8 mouse cellular contexts compared by ENCODE assay signal in the genomic region with DNA sequence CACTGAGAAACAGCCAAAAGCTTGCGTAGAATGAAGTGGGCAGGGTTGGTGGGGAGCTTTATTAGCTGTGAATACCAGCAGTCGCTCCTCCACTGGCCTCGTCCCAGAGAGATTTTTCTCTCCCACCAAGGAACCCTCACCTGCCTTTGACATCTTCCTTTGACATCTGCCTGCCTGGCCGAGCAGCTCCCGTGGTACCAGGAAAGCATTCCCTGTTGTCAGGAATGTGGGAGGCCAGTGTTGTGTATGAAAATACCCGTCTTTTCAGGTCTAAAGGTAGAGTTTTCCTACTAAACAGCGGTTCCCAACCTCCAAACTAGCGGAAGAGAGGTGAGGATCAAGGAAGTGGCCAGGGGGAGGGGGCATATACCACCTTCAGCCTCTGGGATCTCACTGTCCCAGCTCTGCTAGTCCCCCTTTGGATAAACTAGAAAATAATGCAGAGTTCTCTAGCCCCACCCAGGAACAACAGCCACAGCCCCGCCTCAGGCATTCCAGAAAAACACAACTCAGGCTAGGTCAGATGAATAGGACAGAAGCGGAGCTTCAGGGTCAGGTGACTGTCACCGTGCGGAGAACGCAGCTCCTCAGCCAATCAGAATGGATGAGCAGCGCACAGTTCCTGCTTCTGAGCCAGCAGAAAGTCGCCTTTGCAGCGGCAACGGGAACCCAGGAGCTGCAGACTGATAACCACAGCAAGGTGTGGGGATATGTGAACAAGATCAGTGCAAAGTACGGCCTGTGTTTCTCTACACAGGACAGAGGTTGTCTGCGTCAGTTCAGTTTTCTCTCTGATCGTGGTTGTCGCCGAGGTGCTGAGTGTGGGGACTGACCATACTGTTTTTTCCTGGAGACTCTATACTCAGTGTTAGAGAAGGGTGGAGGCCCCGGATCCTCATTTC. TPM values are rescaled to one million over a fixed set of nuclear protein-coding genes. Genes with fewer than 3 reads are reported as not detected.
DNase-seq lines count a peak whose midpoint lies in the region; ATAC-seq and TF ChIP-seq lines count a peak whose summit lies in the region.

No protein-coding gene starts in this region.

- peak overlapping the region; percentile 39 for H3K4me2 ChIP-seq in CH12.LX (ENCODE audit: insufficient read depth, low read depth, poor library complexity, severe bottlenecking)
- H3K4me2 ChIP-seq in forebrain, embryonic 11.5 days (ENCODE audit: low read depth, low read length, severe bottlenecking) = peak overlapping the region; percentile 64
- H3K4me2 ChIP-seq in heart, embryonic 15.5 days = peak overlapping the region; percentile 78
- peak overlapping the region; percentile 85 for H3K4me2 ChIP-seq in midbrain, postnatal 0 days (ENCODE audit: low read depth, low read length, poor library complexity, severe bottlenecking)

- in situ Hi-C loops in CH12.LX (cut with MboI; ENCODE audit: low pct_ligation_motif_present, low pct_unique_long_range_greater_than_20kb, low sequenced_read_pairs) = loop anchor here (25.0 kb wide), 1 partner anchor 313 kb away; a partner anchor contains a TSS

- no peaks in the 10 kb centered on the region for H3K36me3 ChIP-seq in CH12.LX (replicated peaks in 1 of 2; ENCODE audit: control insufficient read depth in 1 of 2, insufficient read depth in 1 of 2, low read length in 1 of 2)
- H3K36me3 ChIP-seq in forebrain, embryonic 11.5 days (ENCODE audit: control insufficient read depth, insufficient read depth, low read length) = no peaks in the 10 kb centered on the region
- no peaks in the 10 kb centered on the region for H3K36me3 ChIP-seq in heart, embryonic 15.5 days
- no peaks in the 10 kb centered on the region for H3K36me3 ChIP-seq in liver, adult 2 months (ENCODE audit: control insufficient read depth, insufficient read depth, low read length)
- H3K36me3 ChIP-seq in midbrain, postnatal 0 days (ENCODE audit: insufficient read depth, low read length) = no peaks in the 10 kb centered on the region

- dilution Hi-C loops in CH12.LX (cut with MboI; ENCODE audit: extremely low pct_ligation_motif_present, extremely low pct_unique_long_range_greater_than_20kb, low sequenced_read_pairs) = no loop called here

- peak overlapping the region; percentile 39 for H3K9ac ChIP-seq in CH12.LX (ENCODE audit: insufficient read depth, low read depth)
- H3K9ac ChIP-seq in forebrain, embryonic 11.5 days (ENCODE audit: low read length) = peak overlapping the region; percentile 59
- H3K9ac ChIP-seq in heart, embryonic 15.5 days = peak overlapping the region; percentile 59
- H3K9ac ChIP-seq in liver, adult 2 months (ENCODE audit: low read depth, low read length) = peak overlapping the region; percentile 30
- H3K9ac ChIP-seq in midbrain, postnatal 0 days (replicated peaks; ENCODE audit: low read length, poor library complexity, severe bottlenecking) = peak overlapping the region; percentile 60

- DNase-seq in CH12.LX (ENCODE audit: extremely low read depth) = peak; percentile 80
- peak; percentile 77 for DNase-seq in c-Kit-positive CD71-positive TER-119-negative erythroid progenitor cells, embryonic 14.5 days (ENCODE audit: low read depth)
- DNase-seq in forebrain, embryonic 11.5 days (ENCODE audit: low spot score) = peak; percentile 73
- peak; percentile 76 for DNase-seq in kidney, postnatal 10 days
- peak; percentile 82 for DNase-seq in liver, adult 2 months (ENCODE audit: extremely low read depth, low read depth, low spot score)
- peak; percentile 78 for DNase-seq in midbrain, postnatal 0 days (ENCODE audit: low spot score)
- peak; percentile 75 to 86 for DNase-seq in spleen, postnatal 4 days (ENCODE audit: low spot score in 2 of 2)

- peak overlapping the region; percentile 88 for H3K27ac ChIP-seq in CH12.LX (ENCODE audit: insufficient read depth, low read depth)
- no peak overlapping the region for H3K27ac ChIP-seq in forebrain, embryonic 11.5 days (ENCODE audit: low read depth, low read length)
- H3K27ac ChIP-seq in heart, embryonic 15.5 days = peak overlapping the region; percentile 81
- H3K27ac ChIP-seq in liver, adult 2 months (replicated peaks; ENCODE audit: insufficient read depth, low read depth, low read length) = peak overlapping the region; percentile 13; the same call in 1 of the 2 replicates
- no peak overlapping the region for H3K27ac ChIP-seq in midbrain, postnatal 0 days (ENCODE audit: low read depth, low read length)

- H3K27me3 ChIP-seq in CH12.LX (replicated peaks) = no peaks in the 10 kb centered on the region
- no peaks in the 10 kb centered on the region for H3K27me3 ChIP-seq in forebrain, embryonic 11.5 days (ENCODE audit: control insufficient read depth, insufficient read depth, low read length)
- H3K27me3 ChIP-seq in heart, embryonic 15.5 days = no peaks in the 10 kb centered on the region
- no peaks in the 10 kb centered on the region; the same call in 1 of the 2 replicates for H3K27me3 ChIP-seq in liver, adult 2 months (ENCODE audit: control insufficient read depth, insufficient read depth, low read length)
- no peaks in the 10 kb centered on the region for H3K27me3 ChIP-seq in midbrain, postnatal 0 days (ENCODE audit: insufficient read depth, low read length)

- H3K9me3 ChIP-seq in CH12.LX (replicated peaks; ENCODE audit: low read length) = peaks cover 10% of the 10 kb centered on the region
- no peaks in the 10 kb centered on the region for H3K9me3 ChIP-seq in forebrain, embryonic 11.5 days (ENCODE audit: control insufficient read depth, low read length)
- no peaks in the 10 kb centered on the region for H3K9me3 ChIP-seq in heart, embryonic 15.5 days (replicated peaks)
- H3K9me3 ChIP-seq in midbrain, postnatal 0 days (ENCODE audit: low read length) = no peaks in the 10 kb centered on the region

- no peak for TF ChIP-seq EP300 in CH12.LX (IDR thresholded peaks at IDR 0.05; ENCODE audit: low read length)

- H3K4me1 ChIP-seq in CH12.LX (ENCODE audit: control insufficient read depth in 1 of 2, insufficient read depth in 2 of 2) = peaks cover 15 to 45% of the 10 kb centered on the region in 2 experiments
- no peaks in the 10 kb centered on the region for H3K4me1 ChIP-seq in forebrain, embryonic 11.5 days (replicated peaks; ENCODE audit: control insufficient read depth, insufficient read depth, low read length)
- peaks cover 20% of the 10 kb centered on the region for H3K4me1 ChIP-seq in heart, embryonic 15.5 days (replicated peaks)
- peaks cover 2% of the 10 kb centered on the region; the same call in 1 of the 2 replicates for H3K4me1 ChIP-seq in liver, adult 2 months (ENCODE audit: control insufficient read depth, insufficient read depth, low read length)
- peaks cover 3% of the 10 kb centered on the region; the same call in 1 of the 2 replicates for H3K4me1 ChIP-seq in midbrain, postnatal 0 days (ENCODE audit: insufficient read depth, low read length)

- WGBS in forebrain, embryonic 11.5 days = 9% methylated on average over 23 of the region's 23 CpGs
- WGBS in heart, embryonic 15.5 days = 7% methylated on average over 23 of the region's 23 CpGs
- 14% methylated on average over 23 of the region's 23 CpGs for WGBS in liver, adult 2 months
- 8% methylated on average over 23 of the region's 23 CpGs for WGBS in midbrain, postnatal 0 days

- TF ChIP-seq RAD21 in CH12.LX (IDR thresholded peaks at IDR 0.05; ENCODE audit: low read depth, low read length) = no peak

- H3K4me3 ChIP-seq in CH12.LX (replicated peaks in 1 of 3; ENCODE audit: low read depth in 2 of 3, low read length in 2 of 3, poor library complexity in 1 of 3) = peak overlapping the region; percentile 53 to 58 (median 56)
- H3K4me3 ChIP-seq in forebrain, embryonic 11.5 days (ENCODE audit: low read depth, low read length) = peak overlapping the region; percentile 39
- H3K4me3 ChIP-seq in heart, embryonic 15.5 days = peak overlapping the region; percentile 52
- H3K4me3 ChIP-seq in liver, adult 2 months (ENCODE audit: insufficient read depth, low read depth, low read length) = peak overlapping the region; percentile 37
- peak overlapping the region; percentile 48 for H3K4me3 ChIP-seq in midbrain, postnatal 0 days (ENCODE audit: low read depth, low read length)

- TF ChIP-seq POLR2A in CH12.LX (IDR thresholded peaks at IDR 0.05; ENCODE audit: low read depth, low read length) = peak; percentile 79
- TF ChIP-seq POLR2A in liver, adult 2 months (IDR thresholded peaks at IDR 0.05; ENCODE audit: extremely low read depth, insufficient read depth, low read length) = no peak

- no peak for TF ChIP-seq CTCF in CH12.LX (conservative IDR thresholded peaks at IDR 0.05 in 1 of 2, IDR thresholded peaks at IDR 0.05 in 1 of 2; ENCODE audit: low read depth in 2 of 2, low read length in 2 of 2)
- TF ChIP-seq CTCF in liver, adult 2 months (IDR thresholded peaks at IDR 0.05; ENCODE audit: low read depth, low read length) = no peak
- no peak for TF ChIP-seq CTCF in midbrain, postnatal 0 days (IDR thresholded peaks at IDR 0.05)

- H3K79me2 ChIP-seq in CH12.LX (replicated peaks; ENCODE audit: control insufficient read depth, extremely low read depth, insufficient read depth, poor library complexity, severe bottlenecking) = no peaks in the 10 kb centered on the region
- H3K79me2 ChIP-seq in liver, adult 2 months (ENCODE audit: control insufficient read depth, insufficient read depth, low read length) = no peaks in the 10 kb centered on the region

- peak; percentile 95 for ATAC-seq in forebrain, embryonic 11.5 days (replicated peaks; ENCODE audit: low FRiP score)
- ATAC-seq in heart, embryonic 15.5 days (replicated peaks; ENCODE audit: insufficient number of reproducible peaks, insufficient read depth, low FRiP score, low read depth) = peak; percentile 89
- ATAC-seq in midbrain, postnatal 0 days (ENCODE audit: low FRiP score) = peak; percentile 89

RNA-seq across cellular contexts. Expression of a gene that starts 20.0 kb away (rescaled TPM):
- total RNA-seq in CH12.LX (2012; rRNA removed) (38.9 and 39.5 TPM in 2 replicates), CH12.LX (2014; rRNA removed) (23.1 and 24.9 TPM in 2 replicates)
- polyA plus RNA-seq in CH12.LX (2012; ENCODE audit: insufficient read length, low read depth) = 21.2 and 26.2 TPM in 2 replicates
- polyA plus RNA-seq in forebrain, embryonic 11.5 days (2014; fragmentation: Nextera tagmentation; extraction: Ambion mirVana) = 9.8 and 11.0 TPM in 2 replicates
- 5.2 and 7.5 TPM in 2 replicates for polyA plus RNA-seq in heart, embryonic 15.5 days (2015; fragmentation: Nextera tagmentation; extraction: Ambion mirVana)
- total RNA-seq in liver, adult 2 months (2014; rRNA removed) = 7.9 and 9.9 TPM in 2 replicates
- polyA plus RNA-seq in liver, adult 2 months (2012; rRNA removed) = 5.2 and 7.1 TPM in 2 replicates
- total RNA-seq in midbrain, postnatal 0 days (2014; rRNA removed) = 19.3 and 25.1 TPM in 2 replicates
- 7.7 TPM in 2 replicates for polyA plus RNA-seq in midbrain, postnatal 0 days (2015; fragmentation: Nextera tagmentation; extraction: Ambion mirVana)

RNA-seq across cellular contexts. Expression of a gene that starts 32.3 kb away (rescaled TPM):
- total RNA-seq in CH12.LX (2012; rRNA removed) (55.7 and 76.1 TPM in 2 replicates), CH12.LX (2014; rRNA removed) (61.8 and 65.1 TPM in 2 replicates)
- polyA plus RNA-seq in CH12.LX (2012; ENCODE audit: insufficient read length, low read depth) = 57.8 and 68.9 TPM in 2 replicates
- polyA plus RNA-seq in forebrain, embryonic 11.5 days (2014; fragmentation: Nextera tagmentation; extraction: Ambion mirVana) = 2.0 and 3.3 TPM in 2 replicates
- 1.1 and 1.4 TPM in 2 replicates for polyA plus RNA-seq in heart, embryonic 15.5 days (2015; fragmentation: Nextera tagmentation; extraction: Ambion mirVana)
- 3.0 and 3.9 TPM in 2 replicates for total RNA-seq in liver, adult 2 months (2014; rRNA removed)
- 2.0 TPM in 2 replicates for polyA plus RNA-seq in liver, adult 2 months (2012; rRNA removed)
- total RNA-seq in midbrain, postnatal 0 days (2014; rRNA removed) = 9.3 and 15.5 TPM in 2 replicates
- polyA plus RNA-seq in midbrain, postnatal 0 days (2015; fragmentation: Nextera tagmentation; extraction: Ambion mirVana) = 1.1 and 1.4 TPM in 2 replicates

Comparison
In these comparisons a context has a peak if more than half of its experiments do, and no peak if none do; other contexts are left out.
1. H3K27ac ChIP-seq: peak in CH12.LX (single experiment), heart, embryonic 15.5 days (single experiment) and liver, adult 2 months (single experiment); none in forebrain, embryonic 11.5 days (single experiment) and midbrain, postnatal 0 days (single experiment).
2. RNA of a gene that starts 32.3 kb away (polyA plus RNA-seq): 57.8 to 68.9 TPM in CH12.LX; 2.0 to 3.3 TPM in forebrain, embryonic 11.5 days, 2.0 TPM in liver, adult 2 months, 1.1 to 1.4 TPM in heart, embryonic 15.5 days and 1.1 to 1.4 TPM in midbrain, postnatal 0 days; every median in the first group is over 10 times any median in the second.
3. Peak in every context shown above with its lines, with median percentiles within 50 percentile points of each other: DNase-seq, H3K4me2 ChIP-seq, H3K4me3 ChIP-seq, H3K9ac ChIP-seq and ATAC-seq.